Mouse (Mus musculus) frontal cortex, postnatal 25 days (tissue): ENCODE results near the gene Msi2.

Experiments
- DNase-seq, 2 experiments: peaks; one replicate each; pipeline ENCODE4 v3.0.0; 2022; ENCODE audit warnings: low spot score in 2 of 2

The Msi2 gene

DNA sequence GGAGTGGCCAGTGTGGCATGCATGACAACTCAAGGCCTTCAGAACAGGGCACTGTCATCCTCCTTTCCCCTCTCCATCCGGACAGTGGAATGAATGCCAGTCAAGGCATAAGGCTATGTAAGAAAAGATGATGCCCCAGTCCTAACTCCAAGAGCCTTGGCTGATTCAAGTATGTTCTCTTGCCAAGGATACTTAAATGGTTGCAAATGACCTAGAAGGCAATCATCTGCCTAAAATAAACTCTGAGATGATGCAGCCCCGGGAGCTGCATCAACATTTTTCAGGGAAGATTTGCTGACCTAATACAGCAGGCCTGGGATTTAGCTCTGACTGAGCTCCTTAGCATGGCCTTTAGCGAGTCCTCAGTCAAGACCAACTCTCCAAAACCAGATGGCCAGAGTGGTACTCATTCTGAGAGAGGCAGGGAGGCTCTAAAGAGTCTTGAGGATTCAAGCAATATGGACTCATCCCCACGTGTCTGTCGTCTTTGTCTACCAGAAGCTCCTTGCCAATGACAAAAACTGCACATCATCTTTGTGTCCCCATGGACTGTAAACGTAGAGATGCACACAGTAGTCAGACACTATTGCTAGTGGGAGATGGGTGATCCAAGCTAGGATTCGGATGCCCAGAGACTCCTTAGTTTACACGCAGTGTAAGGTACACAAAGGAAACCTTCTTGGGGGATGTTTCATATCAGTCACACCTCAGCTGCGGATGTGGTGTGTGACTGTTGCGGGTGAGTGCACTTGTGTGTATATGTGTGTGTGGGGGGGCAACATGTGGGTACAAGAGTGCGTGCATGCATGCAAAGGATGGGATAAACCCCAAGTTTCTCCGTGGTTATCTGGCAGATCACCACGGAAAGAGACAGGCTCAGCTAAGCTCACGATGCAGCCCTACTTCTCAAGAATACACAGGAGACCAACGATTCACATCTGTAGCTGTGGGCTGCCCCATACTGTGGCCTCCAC lies 176.4 kb downstream of the Msi2 start:
- DNase-seq = no peak

DNA sequence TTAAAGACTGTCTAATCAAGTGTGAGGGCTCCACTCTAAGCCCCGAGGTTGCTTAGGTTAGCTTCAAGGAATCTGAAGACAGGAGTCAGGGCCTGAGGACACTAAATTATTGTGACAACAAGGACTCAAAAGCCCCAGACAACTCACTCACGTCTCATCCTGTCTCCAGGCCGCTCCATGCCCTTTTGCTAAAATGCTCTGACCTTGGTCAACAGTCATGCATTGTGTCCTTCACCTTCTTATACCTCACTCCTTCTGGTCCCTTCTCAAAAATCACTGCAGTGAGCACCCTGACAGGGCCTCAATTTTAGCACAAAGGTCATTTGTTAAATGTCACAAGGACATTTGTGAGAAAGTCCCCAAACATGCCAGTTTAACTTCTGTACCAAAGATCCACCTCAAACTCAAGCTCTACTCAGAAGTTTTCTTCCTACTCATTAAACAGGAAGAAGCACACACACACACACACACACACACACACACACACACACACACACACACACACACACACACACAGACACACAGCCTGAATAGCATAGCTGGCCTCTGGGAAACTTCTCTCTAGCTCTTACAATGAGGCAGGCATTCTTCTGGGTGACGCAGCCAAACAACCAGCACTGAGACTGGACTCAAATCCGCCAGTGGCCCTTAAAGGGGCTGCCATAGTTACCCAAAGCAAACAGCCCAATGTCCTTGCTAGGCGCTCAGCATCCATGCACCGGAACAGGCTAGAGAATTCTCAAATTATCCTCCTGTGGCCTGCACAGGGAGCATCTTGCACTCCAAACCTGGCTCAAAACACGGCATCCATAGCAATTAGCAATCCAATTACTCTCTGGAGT lies 178.5 kb downstream of the Msi2 start:
- DNase-seq = no peak

DNA sequence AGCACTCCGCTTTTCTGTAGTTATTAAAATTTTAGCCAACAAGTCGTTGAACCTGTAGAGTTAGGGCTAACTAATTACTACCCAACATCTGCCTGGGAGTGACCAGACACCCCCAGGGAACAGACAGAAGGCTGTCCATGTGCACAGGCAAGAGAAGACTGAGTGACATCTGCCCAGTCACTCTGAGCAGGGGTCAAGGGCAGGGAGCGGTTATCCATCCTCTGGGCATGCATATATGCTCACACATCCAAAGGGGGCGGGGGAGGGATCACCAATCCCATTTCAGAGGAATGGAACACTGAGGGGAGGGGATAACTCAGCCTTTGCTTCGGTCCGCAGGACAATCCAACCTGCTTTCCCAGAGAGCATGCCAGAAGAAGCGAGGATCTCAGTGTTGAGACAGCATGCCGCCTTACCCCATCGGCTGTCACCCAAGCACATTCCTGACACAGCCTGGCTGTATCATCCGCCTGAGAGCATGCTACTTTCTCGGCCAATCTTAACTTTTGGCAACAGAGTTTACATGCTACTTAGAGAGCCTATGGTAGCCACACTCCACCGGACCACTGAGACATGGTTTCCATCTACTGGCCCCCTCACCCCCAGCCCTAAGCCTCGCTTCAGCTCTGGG lies 179.5 kb downstream of the Msi2 start:
- no peak for DNase-seq

DNA sequence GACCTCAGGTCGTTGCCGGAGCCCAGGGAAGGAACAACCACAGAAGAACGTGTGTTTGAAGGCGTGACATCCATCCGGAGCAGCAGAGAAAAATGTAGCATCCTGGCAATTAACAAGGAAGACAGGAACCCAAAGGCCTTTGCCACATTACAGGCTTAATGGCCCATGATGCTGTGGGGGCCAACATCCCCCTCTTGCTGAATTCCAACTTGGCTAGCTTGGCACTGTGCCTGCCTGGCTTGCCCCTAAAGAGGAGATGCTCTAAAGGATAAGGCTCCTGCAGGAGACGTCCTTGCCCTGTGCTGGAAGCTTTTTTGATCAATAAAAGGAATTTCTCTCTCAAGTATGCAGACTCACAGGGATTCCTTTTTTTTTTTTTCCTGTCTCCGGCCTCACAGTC lies 181.0 kb downstream of the Msi2 start:
- DNase-seq = no peak

DNA sequence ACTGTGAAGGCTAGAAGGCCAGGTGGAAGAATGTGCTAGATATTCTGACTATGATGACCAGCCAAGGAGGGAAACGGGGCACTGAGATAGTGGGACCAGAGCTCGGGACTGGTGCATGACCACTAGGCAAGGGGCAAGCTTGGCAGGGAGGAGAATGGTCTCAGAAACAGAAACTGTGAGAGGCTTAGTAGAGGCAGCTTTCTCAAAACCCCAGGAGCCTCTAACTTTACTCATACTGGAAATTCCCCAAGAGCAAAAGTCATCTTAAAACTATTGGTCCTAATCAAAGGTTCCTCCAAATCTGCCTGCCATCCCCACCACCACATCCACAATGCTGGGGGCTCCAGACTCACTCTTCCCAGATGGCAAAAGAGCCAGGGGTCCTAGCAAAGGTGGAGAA lies 181.5 kb downstream of the Msi2 start:
- no peak for DNase-seq

DNA sequence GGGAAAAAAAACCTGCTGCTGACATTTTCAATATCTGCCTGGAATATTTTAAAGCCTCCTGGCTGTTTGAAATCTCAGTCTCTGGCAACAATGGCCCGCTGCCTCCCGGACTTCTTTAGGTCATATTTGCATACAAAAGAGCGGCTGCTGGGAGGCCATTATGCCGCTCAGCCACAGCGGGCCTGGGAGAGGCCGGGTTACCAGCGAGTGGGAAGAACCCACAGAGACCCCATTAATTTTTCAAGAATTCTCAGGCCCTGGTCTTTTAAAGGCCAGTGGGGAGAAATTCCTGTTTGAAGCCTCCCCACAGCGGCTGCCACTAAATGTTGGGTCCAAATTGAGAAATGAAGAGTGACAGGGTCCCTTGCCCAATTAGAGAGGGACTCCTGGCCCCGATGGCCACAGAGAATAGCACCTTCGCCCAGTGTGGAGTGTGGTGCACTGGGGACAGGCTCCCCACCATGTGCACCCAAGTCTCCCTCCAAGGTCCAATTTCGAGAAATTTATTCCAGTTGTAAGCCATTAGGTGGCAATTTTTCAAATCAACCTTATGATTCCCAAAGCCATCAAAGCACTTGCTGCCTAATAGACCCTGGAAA lies 183.9 kb downstream of the Msi2 start:
- no peak for DNase-seq

DNA sequence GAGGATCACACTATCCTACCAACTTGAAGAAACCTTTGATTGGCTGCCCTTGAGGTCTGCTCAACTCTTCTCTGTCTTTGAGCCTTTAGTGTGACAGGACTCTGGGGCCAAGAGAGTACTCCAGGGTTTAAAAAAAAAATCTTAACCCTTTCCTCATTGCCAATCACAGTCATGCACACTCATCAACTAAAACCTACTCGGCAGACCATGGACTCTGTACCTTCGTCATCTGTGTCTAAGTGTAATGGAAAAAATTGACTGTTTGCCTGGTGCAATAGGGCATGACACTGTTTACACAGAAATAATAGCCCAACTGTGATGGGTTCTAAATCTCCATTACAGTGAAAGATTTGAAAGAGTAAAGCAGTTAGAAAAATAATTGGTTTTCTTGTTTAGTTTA lies 186.3 kb downstream of the Msi2 start:
- DNase-seq = no peak

DNA sequence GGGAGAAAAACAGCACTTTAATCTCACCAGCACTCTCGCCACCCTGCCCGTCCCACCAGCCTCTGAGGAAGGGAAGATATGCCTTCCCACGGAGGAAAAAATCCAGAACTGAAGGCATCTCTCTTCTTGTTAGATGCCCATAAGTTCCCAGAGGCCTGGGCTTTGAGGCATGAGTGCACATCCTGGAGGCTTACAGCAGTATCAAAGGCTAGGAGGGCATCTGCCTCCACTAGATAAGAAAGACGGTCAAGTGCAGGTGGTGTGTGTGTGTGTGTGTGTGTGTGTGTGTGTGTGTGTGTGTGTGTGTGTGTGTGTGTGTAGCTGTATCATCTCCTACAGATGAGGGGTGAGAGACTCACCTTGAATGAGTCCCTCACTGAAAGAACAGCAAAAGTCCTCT lies 188.3 kb downstream of the Msi2 start:
- no peak for DNase-seq

DNA sequence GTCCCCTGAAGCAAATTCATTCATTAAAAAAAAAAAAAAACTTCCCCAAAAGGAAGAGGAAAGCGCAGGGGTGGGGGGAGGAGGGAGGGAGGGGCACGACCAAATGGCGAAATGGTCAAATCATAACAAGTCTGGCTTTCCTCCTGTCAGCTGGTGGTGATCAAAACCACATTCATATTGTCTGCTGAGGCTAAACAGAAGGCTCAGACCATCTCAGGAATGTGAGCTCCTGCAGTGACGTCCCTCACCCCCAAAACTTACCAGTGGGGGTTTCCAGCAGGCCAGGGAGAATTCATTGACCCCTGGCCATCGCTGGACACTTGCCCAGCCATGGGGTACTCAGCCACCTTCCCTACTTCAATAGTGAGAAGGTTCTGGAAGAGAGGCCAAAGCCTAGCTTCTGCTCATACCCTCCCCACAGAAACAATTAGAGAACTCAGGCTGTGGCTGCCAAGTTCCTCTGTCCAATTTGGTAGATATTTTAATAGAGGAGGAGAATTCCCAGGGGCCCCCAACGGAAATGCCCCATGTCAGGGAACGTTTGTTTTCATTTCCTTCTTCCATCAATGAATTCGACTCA lies 189.7 kb downstream of the Msi2 start:
- DNase-seq = no peak

DNA sequence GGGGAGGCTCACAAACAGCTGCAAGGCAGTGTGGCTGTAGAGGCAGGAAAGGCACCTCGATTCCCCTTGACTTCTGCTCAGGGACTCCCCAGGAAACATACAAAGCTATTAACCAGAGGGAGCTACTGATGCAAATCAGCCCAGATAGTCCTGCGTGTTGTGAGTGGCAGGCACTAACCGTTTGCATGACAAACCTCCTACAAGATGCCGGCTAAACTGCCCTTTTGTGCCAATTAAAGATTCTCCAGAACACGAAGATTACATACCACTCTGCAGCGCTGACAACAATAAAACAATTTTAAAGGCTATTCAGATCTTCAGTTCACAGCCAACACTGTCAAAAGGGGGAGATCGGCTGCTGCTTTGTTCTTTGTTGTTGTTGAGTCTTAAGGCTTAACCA lies 191.6 kb downstream of the Msi2 start:
- no peak for DNase-seq

DNA sequence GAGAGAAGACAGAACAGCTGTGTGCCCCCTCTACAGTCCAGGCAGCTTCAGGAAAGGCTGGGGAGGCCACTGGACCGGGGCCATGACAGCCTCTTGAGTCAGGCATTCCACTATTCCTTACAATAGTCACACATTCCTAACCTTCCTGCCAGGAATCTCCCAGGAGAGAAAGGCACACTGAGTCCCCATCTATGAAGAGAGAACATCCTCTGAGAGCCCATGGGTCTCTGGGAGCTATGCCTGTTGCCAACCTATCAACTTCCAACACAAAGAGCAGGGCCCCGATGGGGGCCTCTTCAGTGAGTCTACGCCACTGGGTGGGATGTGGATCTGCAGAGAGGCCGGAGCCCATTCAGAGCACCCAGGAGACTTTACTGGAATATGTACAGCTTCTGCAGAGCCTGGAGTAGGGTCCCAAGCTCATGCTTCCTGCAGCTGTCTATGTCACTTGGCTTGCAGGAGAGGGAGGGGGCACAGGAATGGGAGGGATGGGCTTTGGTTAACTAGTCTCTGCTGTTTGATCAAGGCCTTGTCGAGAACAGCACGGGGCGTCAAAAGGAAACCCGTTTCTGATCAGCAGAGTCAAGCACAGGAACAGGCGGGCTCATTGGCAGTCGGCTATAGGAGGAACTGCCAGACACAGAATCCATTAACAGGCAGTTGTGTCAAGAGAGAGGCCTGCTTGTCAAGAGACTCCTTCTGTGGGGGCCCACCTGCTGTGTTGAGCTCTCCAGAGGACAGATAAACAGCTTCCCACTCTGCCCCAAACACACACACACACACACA lies 193.3 kb downstream of the Msi2 start:
- no peak for DNase-seq

DNA sequence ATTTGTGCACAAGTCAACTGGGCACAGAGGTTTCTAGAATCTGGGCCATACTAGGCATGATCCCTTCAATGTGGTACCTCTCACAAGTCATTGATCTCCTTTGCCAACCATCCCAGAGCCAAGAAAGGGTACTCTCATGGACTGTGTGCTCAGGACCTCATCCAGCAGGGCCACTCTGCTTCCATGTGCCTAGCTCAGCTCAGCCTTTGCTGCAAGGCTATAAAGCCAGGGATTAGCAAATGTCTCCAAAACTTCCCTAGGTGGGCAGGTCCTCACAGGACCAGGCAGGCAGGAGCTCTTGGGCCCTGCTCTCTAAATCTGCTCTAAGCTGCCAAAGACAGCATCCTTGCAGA lies 193.9 kb downstream of the Msi2 start:
- DNase-seq = no peak

DNA sequence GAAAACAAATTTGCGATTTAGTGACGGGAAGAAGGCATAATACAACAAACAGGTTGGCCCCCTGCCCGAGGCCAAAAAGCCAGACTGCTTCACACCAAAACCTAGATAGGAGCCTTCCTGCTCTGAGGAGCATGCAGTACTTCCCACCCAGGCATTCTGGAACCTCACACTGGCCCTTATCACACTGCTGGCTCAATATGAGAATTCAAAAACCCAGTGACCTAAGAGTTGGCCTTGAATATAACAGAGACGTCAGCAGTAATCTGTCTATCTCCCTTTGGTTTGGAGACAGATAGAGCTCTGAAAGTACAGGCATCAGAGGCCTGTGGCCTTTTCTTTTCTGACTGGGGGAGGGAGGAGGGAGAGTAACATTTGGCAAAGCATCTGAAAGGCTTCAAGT lies 194.4 kb downstream of the Msi2 start:
- no peak for DNase-seq

DNA sequence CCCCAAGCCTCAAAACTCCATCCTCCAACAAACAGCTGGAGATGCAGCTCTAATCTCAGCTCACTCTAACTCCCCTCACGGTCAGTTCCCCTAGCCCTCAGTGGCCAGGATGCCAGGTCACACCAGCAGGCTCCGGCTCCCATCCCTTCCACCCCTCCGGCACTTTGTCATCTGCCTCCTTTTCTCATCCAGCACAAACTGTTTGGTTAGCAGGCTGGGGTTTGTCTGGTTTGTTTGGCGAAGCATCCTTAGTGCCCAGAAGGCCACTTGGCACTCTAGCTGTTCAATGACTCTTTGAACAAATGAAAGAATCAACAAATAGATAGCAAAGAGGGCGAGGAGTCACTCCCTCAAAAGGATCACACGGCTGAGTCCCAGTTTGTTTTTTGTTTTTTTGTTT lies 194.8 kb downstream of the Msi2 start:
- no peak for DNase-seq

DNA sequence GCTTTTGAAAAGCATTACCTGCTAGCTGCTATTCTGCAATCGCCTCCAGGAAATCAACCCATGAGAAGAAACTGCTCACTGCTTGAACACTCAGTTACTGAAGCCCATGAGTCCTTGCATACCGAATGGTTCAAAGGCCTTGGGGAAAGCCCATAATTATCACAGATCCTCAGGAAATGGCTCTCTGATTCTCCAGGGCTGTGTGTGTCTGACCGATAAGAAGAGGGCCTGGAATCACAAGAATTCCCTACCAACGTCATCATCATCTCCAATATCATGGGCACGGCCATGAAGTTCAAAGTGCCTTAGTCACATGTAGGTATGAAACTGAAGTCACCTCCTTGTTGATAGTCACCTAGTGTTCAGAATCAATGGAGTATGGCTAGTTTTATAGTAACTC lies 196.2 kb downstream of the Msi2 start:
- DNase-seq = no peak

DNA sequence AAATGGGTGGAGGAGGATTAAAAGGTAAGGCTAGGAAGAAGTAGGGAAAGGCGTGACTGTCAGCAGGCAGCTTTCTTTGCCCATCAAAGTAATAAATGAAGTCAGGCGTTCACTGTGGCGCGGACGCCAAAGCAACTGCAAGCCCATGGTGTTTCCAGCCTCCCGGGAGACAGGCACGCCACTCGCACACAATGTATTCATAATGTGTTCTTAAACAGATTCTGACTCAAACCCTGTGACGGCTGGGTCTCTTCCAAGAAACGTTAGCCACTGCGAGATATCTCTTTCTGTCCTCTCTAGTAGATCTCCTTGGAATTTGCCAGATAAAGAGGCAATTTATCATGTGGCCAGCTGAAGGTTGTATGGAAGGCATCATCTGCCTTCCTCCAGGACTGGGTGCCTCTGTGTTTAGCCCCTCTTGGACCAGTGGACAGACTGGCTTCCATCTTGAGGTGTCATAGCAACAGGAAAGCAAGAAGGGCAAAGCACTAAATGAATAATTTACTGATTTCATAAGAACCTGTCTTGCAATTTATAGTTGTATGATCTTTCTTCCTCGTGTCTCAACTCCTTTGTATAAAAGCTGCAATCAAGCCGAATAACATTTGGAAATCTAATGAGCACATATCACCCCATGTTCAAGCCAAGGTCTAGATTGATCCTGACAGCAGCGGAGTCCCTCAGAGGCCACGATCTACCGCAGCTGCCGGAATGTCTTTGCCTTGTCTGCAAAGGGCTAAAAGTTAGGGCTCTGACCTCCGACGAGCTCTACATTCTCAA lies 197.2 kb downstream of the Msi2 start:
- DNase-seq = no peak

DNA sequence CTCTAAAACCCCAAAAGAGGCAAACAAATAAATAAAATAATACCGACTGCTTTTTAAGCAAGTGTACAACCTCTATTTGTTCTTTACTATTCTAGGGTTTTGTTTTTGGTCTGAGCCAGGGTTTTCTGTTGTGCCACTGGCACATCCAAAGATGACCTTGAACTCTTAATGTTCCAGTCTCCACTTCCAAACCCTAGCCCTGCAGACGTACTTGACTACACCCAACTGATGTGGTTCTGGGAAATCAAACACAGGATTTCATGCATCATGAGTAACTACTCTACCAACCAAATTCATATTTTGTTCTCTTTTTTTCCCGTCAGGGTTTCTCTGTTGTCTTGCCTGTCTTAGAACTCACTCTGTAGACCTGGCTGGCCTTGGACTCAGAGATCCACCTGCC lies 200.0 kb downstream of the Msi2 start:
- DNase-seq = no peak

DNA sequence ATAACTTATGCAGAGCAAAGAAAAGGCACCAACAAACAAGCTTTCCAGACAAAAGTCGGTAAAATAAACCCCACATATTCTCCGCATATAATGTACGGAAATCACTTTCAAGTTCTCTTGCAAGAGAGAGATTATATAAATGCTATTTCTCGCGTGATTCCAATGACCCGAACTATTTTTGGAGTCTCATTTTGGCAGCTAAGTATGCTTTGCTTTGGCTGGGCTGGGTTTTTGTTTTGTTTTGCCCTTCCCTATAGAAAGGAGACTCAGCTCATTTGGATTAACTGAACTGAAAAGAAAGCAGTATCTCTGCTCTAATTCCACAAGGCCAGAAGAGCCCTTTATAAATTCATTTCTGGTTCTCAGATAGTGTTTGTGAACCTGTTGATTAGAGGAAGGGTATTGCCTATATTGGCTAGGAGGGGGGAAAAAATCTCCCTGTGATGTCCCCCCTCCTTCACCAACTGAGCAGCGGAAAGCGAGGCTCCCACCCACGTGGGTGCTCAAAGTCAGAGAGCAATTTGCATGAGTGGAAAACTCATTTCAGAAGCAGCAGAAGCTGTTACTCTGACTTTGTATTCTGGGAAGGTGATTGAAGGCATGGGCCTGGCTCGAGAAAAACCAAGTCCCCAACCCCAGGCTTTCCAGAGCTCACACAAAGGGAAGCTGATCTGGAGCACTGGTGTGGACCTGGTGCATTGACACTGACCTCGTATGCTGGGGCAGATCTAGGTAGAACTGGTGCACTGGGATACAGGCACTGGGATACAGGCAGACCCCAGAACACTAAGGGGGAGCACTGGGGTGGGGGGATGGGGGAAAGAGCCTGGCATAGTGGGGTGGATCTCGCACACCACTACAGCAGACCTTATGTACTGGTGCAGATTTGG lies 201.5 kb downstream of the Msi2 start:
- no peak for DNase-seq
